Mouse (Mus musculus): Measurements from ENCODE around the gene Slc4a5. TPM values are rescaled to one million over a fixed set of nuclear protein-coding genes. Genes with fewer than 3 reads are reported as not detected.

Slc4a5 gene
- polyA plus RNA-seq, 1 experiment from 2014 or later = 2.5 TPM

- ATAC-seq (ENCODE audit: low FRiP score) (no peak), DNase-seq (ENCODE audit: low spot score) (no peak)
- no peaks in the 10 kb centered on the region for H3K4me1 ChIP-seq (replicated peaks; ENCODE audit: control insufficient read depth, insufficient read depth, low read length)
- 96% methylated on average over 2 of the region's 2 CpGs for WGBS
- no peaks in the 10 kb centered on the region for H3K9me3 ChIP-seq (ENCODE audit: control insufficient read depth, low read length)
- no peak overlapping the region for H3K9ac ChIP-seq (ENCODE audit: low read depth, low read length)
- H3K4me2 ChIP-seq (replicated peaks; ENCODE audit: low read depth, low read length) = no peak overlapping the region
- H3K27ac ChIP-seq (ENCODE audit: low read depth, low read length) = no peak overlapping the region
- H3K36me3 ChIP-seq (ENCODE audit: control insufficient read depth, insufficient read depth, low read length) = no peaks in the 10 kb centered on the region
- H3K27me3 ChIP-seq (ENCODE audit: control insufficient read depth, insufficient read depth, low read length) = no peaks in the 10 kb centered on the region
- H3K4me3 ChIP-seq (ENCODE audit: low read depth, low read length) = no peak overlapping the region
Measured at GRCm38 (mm10) chr6:83208050-83208400, 11.6 kb upstream of the Slc4a5 start.

- Histone ChIP-seq H3K9ac (ENCODE audit: low read depth, low read length) (no peak overlapping the region), H3K9me3 (ENCODE audit: control insufficient read depth, low read length) (no peaks in the 10 kb centered on the region), H3K4me2 (replicated peaks; ENCODE audit: low read depth, low read length) (no peak overlapping the region), H3K27ac (ENCODE audit: low read depth, low read length) (no peak overlapping the region), H3K4me1 (replicated peaks; ENCODE audit: control insufficient read depth, insufficient read depth, low read length) (no peaks in the 10 kb centered on the region), H3K27me3 (ENCODE audit: control insufficient read depth, insufficient read depth, low read length) (no peaks in the 10 kb centered on the region), H3K4me3 (ENCODE audit: low read depth, low read length) (no peak overlapping the region), H3K36me3 (ENCODE audit: control insufficient read depth, insufficient read depth, low read length) (no peaks in the 10 kb centered on the region)
- no peak for ATAC-seq (ENCODE audit: low FRiP score)
- DNase-seq (ENCODE audit: low spot score) = no peak
- 71% methylated on average over 2 of the region's 2 CpGs for WGBS
Measured at GRCm38 (mm10) chr6:83210495-83210894, 9.1 kb upstream of the Slc4a5 start.

GRCm38 (mm10) chr6:83211526-83211925, 8.1 kb upstream of the Slc4a5 start:
- WGBS = 23% methylated on average over 5 of the region's 5 CpGs
- no peaks in the 10 kb centered on the region for H3K4me1 ChIP-seq (replicated peaks; ENCODE audit: control insufficient read depth, insufficient read depth, low read length)
- H3K27ac ChIP-seq (ENCODE audit: low read depth, low read length) = peak overlapping the region; percentile 47; the same call in 1 of the 2 replicates
- DNase-seq (ENCODE audit: low spot score) (peak; percentile 29), ATAC-seq (ENCODE audit: low FRiP score) (peak; percentile 55)
- no peak overlapping the region for H3K9ac ChIP-seq (ENCODE audit: low read depth, low read length)
- no peaks in the 10 kb centered on the region for H3K36me3 ChIP-seq (ENCODE audit: control insufficient read depth, insufficient read depth, low read length)
- H3K27me3 ChIP-seq (ENCODE audit: control insufficient read depth, insufficient read depth, low read length) = no peaks in the 10 kb centered on the region
- H3K9me3 ChIP-seq (ENCODE audit: control insufficient read depth, low read length) = no peaks in the 10 kb centered on the region
- H3K4me2 ChIP-seq (replicated peaks; ENCODE audit: low read depth, low read length) = no peak overlapping the region
- no peak overlapping the region for H3K4me3 ChIP-seq (ENCODE audit: low read depth, low read length)

GRCm38 (mm10) chr6:83215002-83215666, 4.5 kb upstream of the Slc4a5 start:
- Histone ChIP-seq H3K36me3 (ENCODE audit: control insufficient read depth, insufficient read depth, low read length) (no peaks in the 10 kb centered on the region), H3K9me3 (ENCODE audit: control insufficient read depth, low read length) (no peaks in the 10 kb centered on the region), H3K4me1 (replicated peaks; ENCODE audit: control insufficient read depth, insufficient read depth, low read length) (no peaks in the 10 kb centered on the region), H3K27ac (ENCODE audit: low read depth, low read length) (no peak overlapping the region), H3K4me3 (ENCODE audit: low read depth, low read length) (no peak overlapping the region), H3K27me3 (ENCODE audit: control insufficient read depth, insufficient read depth, low read length) (no peaks in the 10 kb centered on the region), H3K9ac (ENCODE audit: low read depth, low read length) (no peak overlapping the region), H3K4me2 (replicated peaks; ENCODE audit: low read depth, low read length) (no peak overlapping the region)
- peak; percentile 85 for DNase-seq (ENCODE audit: low spot score)
- peak; percentile 77 for ATAC-seq (ENCODE audit: low FRiP score)
- WGBS = 20% methylated on average over 7 of the region's 7 CpGs

- no peak overlapping the region for H3K27ac ChIP-seq (ENCODE audit: low read depth, low read length)
- no peaks in the 10 kb centered on the region for H3K36me3 ChIP-seq (ENCODE audit: control insufficient read depth, insufficient read depth, low read length)
- ATAC-seq (ENCODE audit: low FRiP score) (no peak), DNase-seq (ENCODE audit: low spot score) (no peak)
- no peak overlapping the region for H3K4me2 ChIP-seq (replicated peaks; ENCODE audit: low read depth, low read length)
- no peak overlapping the region for H3K4me3 ChIP-seq (ENCODE audit: low read depth, low read length)
- 0 out of 2 replicates have a peak, but pooled peaks cover 4% of the 10 kb centered on the region for H3K27me3 ChIP-seq (ENCODE audit: control insufficient read depth, insufficient read depth, low read length)
- 45% methylated on average over 2 of the region's 2 CpGs for WGBS
- H3K4me1 ChIP-seq (replicated peaks; ENCODE audit: control insufficient read depth, insufficient read depth, low read length) = peaks cover under 1% of the 10 kb centered on the region
- no peak overlapping the region for H3K9ac ChIP-seq (ENCODE audit: low read depth, low read length)
- no peaks in the 10 kb centered on the region for H3K9me3 ChIP-seq (ENCODE audit: control insufficient read depth, low read length)
Measured at GRCm38 (mm10) chr6:83231486-83231885, 11.9 kb downstream of the Slc4a5 start.

GRCm38 (mm10) chr6:83233306-83233705, 13.7 kb downstream of the Slc4a5 start:
- Histone ChIP-seq H3K4me3 (ENCODE audit: low read depth, low read length) (no peak overlapping the region), H3K9me3 (ENCODE audit: control insufficient read depth, low read length) (no peaks in the 10 kb centered on the region), H3K27ac (ENCODE audit: low read depth, low read length) (no peak overlapping the region), H3K36me3 (ENCODE audit: control insufficient read depth, insufficient read depth, low read length) (no peaks in the 10 kb centered on the region), H3K9ac (ENCODE audit: low read depth, low read length) (no peak overlapping the region), H3K27me3 (ENCODE audit: control insufficient read depth, insufficient read depth, low read length) (0 out of 2 replicates have a peak, but pooled peaks cover 4% of the 10 kb centered on the region), H3K4me2 (replicated peaks; ENCODE audit: low read depth, low read length) (no peak overlapping the region), H3K4me1 (replicated peaks; ENCODE audit: control insufficient read depth, insufficient read depth, low read length) (peaks cover 2% of the 10 kb centered on the region; the same call in 1 of the 2 replicates)
- WGBS = 73% methylated on average over 4 of the region's 4 CpGs
- ATAC-seq (ENCODE audit: low FRiP score) (no peak), DNase-seq (ENCODE audit: low spot score) (no peak)

- H3K27me3 ChIP-seq (ENCODE audit: control insufficient read depth, insufficient read depth, low read length) = peaks cover 4% of the 10 kb centered on the region; the same call in 1 of the 2 replicates
Measured at GRCm38 (mm10) chr6:83234280-83234741, 14.7 kb downstream of the Slc4a5 start.

GRCm38 (mm10) chr6:83237123-83237522, 17.5 kb downstream of the Slc4a5 start:
- Histone ChIP-seq H3K9me3 (ENCODE audit: control insufficient read depth, low read length) (no peaks in the 10 kb centered on the region), H3K36me3 (ENCODE audit: control insufficient read depth, insufficient read depth, low read length) (no peaks in the 10 kb centered on the region), H3K27ac (ENCODE audit: low read depth, low read length) (no peak overlapping the region), H3K27me3 (ENCODE audit: control insufficient read depth, insufficient read depth, low read length) (peaks cover 4% of the 10 kb centered on the region; the same call in 1 of the 2 replicates), H3K4me1 (replicated peaks; ENCODE audit: control insufficient read depth, insufficient read depth, low read length) (peaks cover 2% of the 10 kb centered on the region; the same call in 1 of the 2 replicates), H3K9ac (ENCODE audit: low read depth, low read length) (no peak overlapping the region), H3K4me2 (replicated peaks; ENCODE audit: low read depth, low read length) (peak overlapping the region; percentile 15; the same call in 1 of the 2 replicates), H3K4me3 (ENCODE audit: low read depth, low read length) (no peak overlapping the region)
- ATAC-seq (ENCODE audit: low FRiP score) (no peak), DNase-seq (ENCODE audit: low spot score) (peak; percentile 12)
- 6% methylated on average over 4 of the region's 9 CpGs for WGBS

More at GRCm38 (mm10) chr6:83234280-83234741, 14.7 kb downstream of the Slc4a5 start:
- no peak overlapping the region for H3K27ac ChIP-seq (ENCODE audit: low read depth, low read length)
- H3K4me1 ChIP-seq (replicated peaks; ENCODE audit: control insufficient read depth, insufficient read depth, low read length) = peaks cover 2% of the 10 kb centered on the region; the same call in 1 of the 2 replicates
- ATAC-seq (ENCODE audit: low FRiP score) = 0 out of 2 replicates have a peak, but pooled peaks have one; percentile 27
- no peaks in the 10 kb centered on the region for H3K36me3 ChIP-seq (ENCODE audit: control insufficient read depth, insufficient read depth, low read length)
- WGBS = under 1% methylated on average over 12 of the region's 14 CpGs
- H3K4me2 ChIP-seq (replicated peaks; ENCODE audit: low read depth, low read length) = peak overlapping the region; percentile 29
- DNase-seq (ENCODE audit: low spot score) = peak; percentile 31
- H3K9me3 ChIP-seq (ENCODE audit: control insufficient read depth, low read length) = no peaks in the 10 kb centered on the region
- H3K9ac ChIP-seq (ENCODE audit: low read depth, low read length) = peak overlapping the region; percentile 36; the same call in 1 of the 2 replicates
- no peak overlapping the region for H3K4me3 ChIP-seq (ENCODE audit: low read depth, low read length)

Measured in hindbrain, embryonic 11.5 days (tissue).